Mouse (Mus musculus): Measurements from ENCODE around the gene 7530416G11Rik.

DNA sequence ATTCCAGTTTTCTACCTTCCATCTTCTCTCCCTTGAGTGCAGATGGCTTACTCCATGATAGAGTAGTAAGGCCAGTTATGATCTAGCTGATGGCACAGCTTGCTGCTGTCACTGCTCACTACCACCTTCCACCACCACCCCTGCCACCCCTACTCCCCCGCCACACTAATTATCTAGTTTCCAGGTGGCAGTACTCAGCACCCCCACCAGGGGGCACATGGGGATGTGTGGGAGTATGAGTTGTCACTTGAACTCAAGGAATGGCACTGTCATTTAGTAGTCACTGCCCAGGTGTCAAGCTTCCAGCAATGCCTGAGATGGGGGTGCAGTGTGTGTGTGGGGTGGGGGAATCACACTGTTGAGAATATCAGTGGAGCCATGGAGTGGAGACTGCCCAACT lies 25.4 kb downstream of the 7530416G11Rik start:
- TF ChIP-seq POLR2A (IDR thresholded peaks at IDR 0.05; ENCODE audit: control insufficient read depth, low read depth, low read length) (no peak), CTCF (IDR thresholded peaks at IDR 0.05; ENCODE audit: control insufficient read depth, insufficient read depth, insufficient replicate concordance, low read depth, low read length) (peak; percentile 59; the same call in 1 of the 2 replicates)

Measured in testis, adult 2 months (tissue).